Mouse (Mus musculus) neural tube, embryonic 15.5 days (tissue): ENCODE measurements at regions not wholly inside any gene's neighbourhood (a gene's known extent, or its start where the extent isn't known, plus 50 kb on each side); places are given as distances from the start of the nearest gene placed in this dataset.

Experiments used
- ATAC-seq: fragments of 200-750 bp; cut with Nextera tagmentation; 2 replicates; pipeline ENCODE4 v1.8.0; 2017; ENCODE audit warnings: mild to moderate bottlenecking, moderate TSS enrichment, moderate library complexity; ENCODE audit not compliant: low FRiP score
- H3K27ac ChIP-seq: fragments of 300-500 bp; sonication (generic); replicated peaks from 2 replicates; pipeline ENCODE4 v1.5.1; 2015; ENCODE audit warnings: mild to moderate bottlenecking, inconsistent platforms
- H3K27me3 ChIP-seq: fragments of 300-500 bp; sonication (generic); replicated peaks from 2 replicates; pipeline ENCODE4 v1.6.1; 2015; ENCODE audit warnings: inconsistent platforms
- H3K36me3 ChIP-seq: fragments of 300-500 bp; sonication (generic); 2 replicates; pipeline ENCODE4 v1.6.1; 2015; ENCODE audit warnings: inconsistent platforms
- H3K4me1 ChIP-seq: fragments of 300-500 bp; sonication (generic); 2 replicates; pipeline ENCODE4 v1.6.1; 2015; ENCODE audit warnings: inconsistent platforms
- H3K4me2 ChIP-seq: fragments of 300-500 bp; sonication (generic); 2 replicates; pipeline ENCODE4 v1.6.1; 2015; ENCODE audit warnings: inconsistent platforms, mild to moderate bottlenecking, moderate library complexity
- H3K4me3 ChIP-seq: fragments of 300-500 bp; sonication (generic); replicated peaks from 2 replicates; pipeline ENCODE4 v1.5.1; 2015; ENCODE audit warnings: mild to moderate bottlenecking, inconsistent platforms
- H3K9ac ChIP-seq: fragments of 300-500 bp; sonication (generic); replicated peaks from 2 replicates; pipeline ENCODE4 v1.6.1; 2015; ENCODE audit warnings: mild to moderate bottlenecking, inconsistent platforms
- H3K9me3 ChIP-seq: fragments of 300-500 bp; sonication (generic); replicated peaks from 2 replicates; pipeline ENCODE4 v1.6.1; 2016; ENCODE audit warnings: inconsistent platforms
- WGBS: fragments of 180-500 bp; shearing (Covaris S2); methylation state at CpG from one replicate; pipeline ENCODE4 v1.1.7; 2015; ENCODE audit warnings: mixed read lengths; 5-methylcytosine and 5-hydroxymethylcytosine counted together

DNA sequence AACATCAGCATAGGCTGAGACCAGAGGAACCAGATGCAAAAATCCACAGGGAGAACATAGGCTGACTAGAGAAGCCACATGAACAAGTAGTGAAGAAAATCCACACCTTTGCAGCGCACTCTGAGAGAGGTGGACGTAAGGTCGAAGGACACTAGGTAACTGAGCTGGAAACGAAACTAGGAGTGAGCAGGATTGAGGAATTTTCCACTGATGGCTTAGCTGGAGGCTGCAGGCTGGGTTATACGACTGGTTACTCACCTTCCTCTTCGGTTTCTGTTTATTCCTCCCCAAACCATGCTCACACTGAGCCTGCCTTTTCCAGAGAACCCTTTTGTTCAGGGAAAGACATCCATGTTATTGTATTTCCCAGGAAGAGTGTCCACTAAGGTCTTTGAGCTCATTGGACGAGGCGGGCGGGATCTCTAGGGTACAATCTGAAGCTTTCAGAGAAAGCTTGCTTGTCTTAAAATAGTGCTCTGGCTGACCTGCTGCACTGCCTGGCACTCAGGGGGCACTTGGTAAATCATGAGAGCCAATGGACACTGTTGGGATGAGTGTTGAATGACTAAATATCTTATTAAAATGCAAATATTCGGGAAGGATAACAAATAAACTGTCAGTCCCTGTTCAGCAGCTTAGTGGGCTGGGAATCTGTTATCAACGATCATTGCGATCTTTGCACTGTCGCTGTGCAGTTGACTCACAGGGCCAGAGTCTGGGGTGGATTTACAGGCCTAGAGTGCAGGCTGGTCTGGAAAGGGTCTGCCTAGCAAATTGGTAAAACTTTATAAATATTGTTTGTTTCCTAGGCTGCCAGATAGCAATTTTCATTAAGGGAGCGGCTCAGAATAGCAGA lies 76.7 kb upstream of the Bbx start:
- Histone ChIP-seq H3K4me2 (no peak overlapping the region), H3K4me1 (no peaks in the 10 kb centered on the region), H3K27me3 (no peaks in the 10 kb centered on the region), H3K36me3 (no peaks in the 10 kb centered on the region), H3K9me3 (no peaks in the 10 kb centered on the region), H3K4me3 (no peak overlapping the region), H3K27ac (no peak overlapping the region), H3K9ac (no peak overlapping the region)
- no peak for ATAC-seq
- WGBS: 75% methylated on average over 14 of the region's 14 CpGs

DNA sequence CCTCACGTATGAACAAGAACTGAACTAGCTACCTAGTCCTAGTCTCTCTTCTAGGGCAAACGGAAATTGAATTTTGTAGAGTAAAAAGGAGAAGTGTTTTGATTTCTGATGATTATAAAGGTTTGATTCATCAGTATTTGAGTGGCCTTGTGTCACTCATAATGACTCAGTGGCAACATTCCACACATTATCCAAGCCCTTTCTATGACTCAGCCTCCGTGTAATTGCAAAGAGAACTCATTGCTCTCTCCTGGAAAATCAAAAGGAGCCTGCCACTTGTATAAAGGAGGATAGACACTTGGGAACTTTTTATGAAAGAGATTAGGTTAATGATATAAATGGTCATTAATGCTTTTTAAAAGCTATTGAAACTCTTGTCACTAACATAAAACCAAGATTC lies 72.4 kb upstream of the Bbx start:
- Histone ChIP-seq H3K4me2 (no peak overlapping the region), H3K4me3 (no peak overlapping the region), H3K27ac (no peak overlapping the region), H3K27me3 (no peaks in the 10 kb centered on the region), H3K36me3 (no peaks in the 10 kb centered on the region), H3K9ac (no peak overlapping the region), H3K9me3 (no peaks in the 10 kb centered on the region), H3K4me1 (no peaks in the 10 kb centered on the region)
- 71% methylated on average over 3 of the region's 3 CpGs for WGBS
- no peak for ATAC-seq

DNA sequence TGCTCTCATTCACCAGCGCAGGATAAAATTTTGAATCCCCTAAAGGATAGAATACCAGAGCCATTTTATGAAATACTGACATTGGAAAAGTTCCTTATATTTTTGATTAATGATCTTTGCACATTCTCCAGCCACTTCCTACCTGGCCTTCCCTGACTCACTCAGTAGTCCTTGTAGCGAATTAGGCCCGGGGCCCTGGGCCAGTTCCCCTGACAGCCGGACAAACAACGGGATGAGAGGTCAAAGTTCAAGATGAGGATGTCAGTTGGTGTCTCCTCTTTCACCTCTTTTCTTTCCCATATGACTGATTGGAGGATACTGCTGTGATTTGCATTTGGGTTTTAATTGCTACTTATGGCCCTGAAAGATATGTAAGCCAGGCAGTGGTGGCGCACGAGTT lies 66.7 kb upstream of the Bbx start:
- Histone ChIP-seq H3K27me3 (no peaks in the 10 kb centered on the region), H3K27ac (no peak overlapping the region), H3K4me1 (no peaks in the 10 kb centered on the region), H3K36me3 (no peaks in the 10 kb centered on the region), H3K4me2 (no peak overlapping the region), H3K9me3 (no peaks in the 10 kb centered on the region), H3K4me3 (no peak overlapping the region), H3K9ac (no peak overlapping the region)
- ATAC-seq: no peak
- WGBS: 79% methylated on average over 7 of the region's 7 CpGs

DNA sequence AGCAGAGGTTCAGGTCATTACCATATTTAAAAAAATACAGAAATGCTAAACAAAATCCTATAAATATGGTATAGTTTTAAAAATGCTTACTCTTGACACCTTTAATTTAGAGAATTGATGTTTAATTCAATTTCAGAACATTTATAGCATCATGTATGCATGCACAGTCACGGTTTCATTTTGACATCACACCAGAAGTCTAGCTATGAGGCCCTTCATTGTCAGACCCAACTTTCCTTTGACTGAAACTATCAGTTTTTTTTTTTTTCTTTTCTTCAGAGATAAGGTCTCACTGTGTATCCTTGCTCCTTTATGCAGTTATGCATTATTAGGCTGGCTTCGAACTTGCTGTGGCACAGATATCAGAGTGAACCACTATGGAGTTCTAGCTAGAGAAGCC lies 61.5 kb upstream of the Bbx start:
- Histone ChIP-seq H3K9ac (no peak overlapping the region), H3K27ac (no peak overlapping the region), H3K9me3 (no peaks in the 10 kb centered on the region), H3K4me1 (no peaks in the 10 kb centered on the region), H3K4me3 (no peak overlapping the region), H3K4me2 (no peak overlapping the region), H3K27me3 (no peaks in the 10 kb centered on the region), H3K36me3 (no peaks in the 10 kb centered on the region)
- WGBS: 91% methylated on average over 2 of the region's 2 CpGs
- ATAC-seq: no peak

DNA sequence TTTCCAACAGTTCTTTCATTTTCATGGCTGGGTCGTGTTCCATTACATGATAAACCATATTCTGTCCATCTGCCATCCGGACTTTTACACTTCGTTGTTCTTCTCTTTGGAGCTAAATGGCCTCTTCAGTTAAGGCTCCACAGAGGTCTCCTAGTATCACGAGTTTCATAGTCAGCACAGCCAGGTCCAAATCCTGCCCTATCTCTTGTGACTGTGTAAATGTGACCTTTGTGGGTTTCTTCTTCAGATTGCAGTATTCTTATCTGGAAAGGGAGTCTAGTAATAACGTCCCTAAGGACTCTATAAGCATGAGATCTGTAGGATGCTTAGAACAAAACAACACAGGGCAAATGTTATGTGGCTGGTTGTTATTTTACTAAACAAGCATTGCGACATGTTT lies 57.1 kb upstream of the Bbx start:
- 86% methylated on average over 6 of the region's 6 CpGs for WGBS

DNA sequence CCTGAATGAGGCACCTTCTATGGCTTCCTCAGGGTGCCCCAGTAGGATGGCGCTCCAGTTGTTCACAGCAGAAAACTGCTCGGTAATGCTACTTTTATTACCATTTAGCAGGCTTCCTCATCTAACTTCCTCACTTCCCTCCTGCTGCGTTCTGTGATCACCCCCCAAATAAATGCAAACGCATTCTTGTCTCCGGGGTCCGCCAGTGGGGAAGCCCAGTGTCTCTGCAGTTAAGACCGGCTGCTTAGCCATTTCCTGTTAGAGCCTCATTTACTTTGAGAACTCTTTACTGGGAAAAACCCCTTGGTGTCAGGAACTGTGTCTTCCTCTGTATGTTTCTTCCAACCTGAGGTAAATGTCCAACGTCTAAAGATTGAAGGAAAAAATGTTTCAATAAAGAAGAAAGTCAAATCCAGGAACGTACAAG lies 50.2 kb upstream of the Bbx start:
- 18% methylated on average over 9 of the region's 9 CpGs for WGBS
- H3K9ac ChIP-seq: no peak overlapping the region
- ATAC-seq: no peak

More for the DNA sequence above, 57.1 kb upstream of the Bbx start:
- Histone ChIP-seq H3K27ac (no peak overlapping the region), H3K4me2 (no peak overlapping the region), H3K9me3 (no peaks in the 10 kb centered on the region), H3K9ac (no peak overlapping the region), H3K27me3 (no peaks in the 10 kb centered on the region), H3K36me3 (no peaks in the 10 kb centered on the region), H3K4me3 (no peak overlapping the region), H3K4me1 (no peaks in the 10 kb centered on the region)
- no peak for ATAC-seq

More for the DNA sequence above, 50.2 kb upstream of the Bbx start:
- no peaks in the 10 kb centered on the region for H3K9me3 ChIP-seq
- H3K4me1 ChIP-seq: 0 out of 2 replicates have a peak, but pooled peaks cover 6% of the 10 kb centered on the region
- H3K27ac ChIP-seq: no peak overlapping the region
- H3K4me2 ChIP-seq: peak overlapping the region; percentile 31
- H3K36me3 ChIP-seq: no peaks in the 10 kb centered on the region
- no peak overlapping the region for H3K4me3 ChIP-seq
- H3K27me3 ChIP-seq: no peaks in the 10 kb centered on the region
